Mouse (Mus musculus) ES-Bruce4 (cell line): Measurements from ENCODE around the gene Chic2. TPM values are rescaled to one million over a fixed set of nuclear protein-coding genes. Genes with fewer than 3 reads are reported as not detected.
A peak's percentile ranks its signal among the peaks of the same experiment; 100 is the strongest.

Source experiments
- H3K27ac ChIP-seq: 2 replicates; pipeline ENCODE4 v1.5.1; 2012; ENCODE audit warnings: low read length, inconsistent platforms; ENCODE audit not compliant: insufficient read depth
- H3K27me3 ChIP-seq: 2 replicates; pipeline ENCODE4 v1.6.1; 2012; ENCODE audit warnings: mild to moderate bottlenecking, low read length, inconsistent platforms; ENCODE audit not compliant: control insufficient read depth, poor library complexity, insufficient read depth, severe bottlenecking
- H3K36me3 ChIP-seq: 2 replicates; pipeline ENCODE4 v1.6.1; 2012; ENCODE audit warnings: inconsistent platforms, mild to moderate bottlenecking, low read length, moderate library complexity; ENCODE audit not compliant: control insufficient read depth, poor library complexity, insufficient read depth, severe bottlenecking
- H3K4me1 ChIP-seq: one replicate; pipeline ENCODE4 v1.8.1; 2011; ENCODE audit warnings: low read length; ENCODE audit not compliant: control insufficient read depth, insufficient read depth
- H3K4me3 ChIP-seq: 2 replicates; pipeline ENCODE4 v1.5.1; 2011; ENCODE audit warnings: low read depth, mild to moderate bottlenecking, low read length
- H3K9ac ChIP-seq: 2 replicates; pipeline ENCODE4 v1.6.1; 2012; ENCODE audit warnings: low read depth, mild to moderate bottlenecking, inconsistent platforms; ENCODE audit not compliant: poor library complexity, severe bottlenecking
- H3K9me3 ChIP-seq: replicated peaks from 2 replicates; pipeline ENCODE4 v1.6.1; 2012; ENCODE audit warnings: mild to moderate bottlenecking, low read length, inconsistent platforms; ENCODE audit not compliant: control insufficient read depth, poor library complexity, insufficient read depth, severe bottlenecking
- CTCF ChIP-seq: IDR thresholded peaks from one replicate; pipeline ENCODE4 v1.8.1; 2011; ENCODE audit warnings: low read depth, low read length
- EP300 ChIP-seq: IDR thresholded peaks from 2 replicates; pipeline ENCODE4 v1.6.1; 2011; ENCODE audit warnings: low read depth, low read length; ENCODE audit not compliant: insufficient read depth
- POLR2A ChIP-seq: IDR thresholded peaks from one replicate; pipeline ENCODE4 v1.8.1; 2011; ENCODE audit warnings: low read length; ENCODE audit not compliant: insufficient read depth
- polyA plus RNA-seq: library from polyadenylated mRNA; stranded (reverse); fragments of >200 nt; gene quantifications from 2 replicates; pipeline ENCODE4 v1.2.4, GENCODE M21; 2011; ENCODE audit warnings: low read depth; ENCODE audit not compliant: missing spikeins, insufficient read depth, insufficient read length

Chic2 gene
- polyA plus RNA-seq, 1 experiment: 23.7 TPM

DNA sequence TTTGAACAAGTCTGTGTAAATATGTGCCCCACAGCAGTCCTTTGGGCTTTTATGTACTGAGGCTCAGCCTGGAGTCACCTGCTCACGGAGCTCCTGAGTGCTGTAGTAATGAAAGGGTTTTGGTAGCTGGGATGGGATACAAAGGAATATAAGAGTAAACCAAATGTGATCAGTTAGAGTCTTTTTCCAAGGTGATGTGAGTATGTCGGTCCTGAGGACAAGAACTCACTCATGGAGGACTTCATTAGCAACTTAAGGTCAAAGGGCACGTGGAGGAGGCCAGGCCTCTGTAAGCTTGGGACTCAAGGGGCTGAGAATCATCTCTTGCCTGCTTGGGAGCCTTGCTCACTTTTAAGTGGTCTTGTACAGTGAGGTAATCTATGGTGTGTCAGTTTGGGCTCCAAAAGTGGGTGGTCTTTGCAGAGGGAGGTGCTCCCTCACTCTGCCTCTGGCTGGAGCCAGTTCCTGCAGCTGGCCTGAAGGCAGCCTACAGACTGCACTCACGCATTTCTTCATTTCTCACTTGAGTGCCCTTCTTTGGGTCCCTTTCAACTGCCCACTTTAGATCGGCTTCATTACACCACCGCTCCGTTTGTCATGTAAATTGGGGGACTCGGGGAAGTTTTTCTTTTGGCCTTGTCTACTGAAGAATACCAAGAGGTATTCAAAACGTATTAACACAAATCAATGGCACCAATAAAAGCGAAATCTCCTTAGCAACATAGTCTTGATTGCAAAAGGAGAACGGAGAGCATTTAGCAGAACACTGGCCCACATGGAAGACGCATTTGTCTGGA lies 45.7 kb downstream of the Chic2 start:
- no peak overlapping the region; the same call in 1 of the 2 replicates for H3K27ac ChIP-seq
- H3K9me3 ChIP-seq: no peaks in the 10 kb centered on the region
- H3K4me1 ChIP-seq: no peaks in the 10 kb centered on the region
- TF ChIP-seq POLR2A (no peak), EP300 (peak; percentile 69)
- H3K4me3 ChIP-seq: no peak overlapping the region
- H3K27me3 ChIP-seq: no peaks in the 10 kb centered on the region
- no peaks in the 10 kb centered on the region for H3K36me3 ChIP-seq
- H3K9ac ChIP-seq: no peak overlapping the region

- Histone ChIP-seq H3K4me1 (no peaks in the 10 kb centered on the region), H3K36me3 (no peaks in the 10 kb centered on the region), H3K9ac (no peak overlapping the region), H3K27ac (no peak overlapping the region), H3K4me3 (no peak overlapping the region), H3K27me3 (no peaks in the 10 kb centered on the region), H3K9me3 (peaks cover 13% of the 10 kb centered on the region)
- no peak for TF ChIP-seq CTCF
- no peak for TF ChIP-seq EP300
- no peak for TF ChIP-seq POLR2A
Measured at GRCm38 (mm10) chr5:74994947-74995346, 49.6 kb downstream of the Chic2 start.

DNA sequence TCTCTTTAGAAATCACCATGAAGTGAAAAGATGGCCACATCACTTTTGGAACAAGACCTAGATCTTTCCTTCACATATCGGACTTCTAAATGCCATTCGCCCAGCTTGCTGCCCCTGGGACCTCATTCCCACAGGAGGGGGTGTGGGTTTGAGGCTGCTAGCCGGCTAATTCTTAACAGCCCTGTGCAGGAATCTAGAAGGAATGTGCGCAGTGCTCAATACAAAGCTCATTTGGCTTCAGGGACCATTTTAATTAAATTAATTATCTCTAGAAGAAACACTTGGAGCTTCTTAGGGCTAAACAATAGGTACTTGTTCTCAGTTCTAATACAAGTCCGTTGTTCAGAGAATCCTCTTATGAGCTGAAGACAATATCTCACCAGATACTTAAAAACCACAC lies 60.5 kb downstream of the Chic2 start:
- peaks cover 4% of the 10 kb centered on the region for H3K4me1 ChIP-seq
- H3K9ac ChIP-seq: no peak overlapping the region
- no peaks in the 10 kb centered on the region for H3K36me3 ChIP-seq
- H3K27me3 ChIP-seq: no peaks in the 10 kb centered on the region
- H3K4me3 ChIP-seq: no peak overlapping the region
- peaks cover 15% of the 10 kb centered on the region for H3K9me3 ChIP-seq
- TF ChIP-seq CTCF (no peak), EP300 (no peak), POLR2A (no peak)
- H3K27ac ChIP-seq: no peak overlapping the region

DNA sequence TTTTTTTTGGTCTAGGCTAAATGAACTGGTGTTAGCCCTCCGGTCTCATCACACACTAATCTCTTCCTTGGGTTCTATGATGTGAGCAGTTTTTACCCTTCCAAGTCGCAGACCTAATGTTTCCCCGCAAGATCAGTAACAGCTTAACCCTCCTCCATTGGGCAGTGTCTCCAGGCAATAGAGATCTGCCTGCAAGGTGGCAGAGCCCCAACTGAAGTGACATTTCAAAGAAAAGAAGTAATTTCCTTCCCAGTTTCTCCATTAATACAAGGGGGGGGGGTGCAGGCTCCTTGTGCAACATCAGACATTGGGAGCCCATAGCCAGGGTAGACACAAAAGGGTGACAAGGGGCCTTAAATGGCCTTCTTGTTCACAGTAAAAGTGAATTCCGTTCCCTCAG lies 64.0 kb downstream of the Chic2 start:
- Histone ChIP-seq H3K4me3 (no peak overlapping the region), H3K4me1 (peaks cover 4% of the 10 kb centered on the region), H3K9ac (no peak overlapping the region), H3K9me3 (no peaks in the 10 kb centered on the region; the same call in 1 of the 2 replicates), H3K27ac (no peak overlapping the region), H3K36me3 (no peaks in the 10 kb centered on the region), H3K27me3 (no peaks in the 10 kb centered on the region)
- TF ChIP-seq CTCF (no peak), POLR2A (no peak), EP300 (no peak)

- Histone ChIP-seq H3K9me3 (no peaks in the 10 kb centered on the region), H3K27ac (no peak overlapping the region), H3K4me1 (peaks cover 4% of the 10 kb centered on the region), H3K9ac (no peak overlapping the region), H3K4me3 (no peak overlapping the region), H3K27me3 (no peaks in the 10 kb centered on the region), H3K36me3 (no peaks in the 10 kb centered on the region)
- no peak for TF ChIP-seq EP300
- no peak for TF ChIP-seq POLR2A
- TF ChIP-seq CTCF: no peak
Measured at GRCm38 (mm10) chr5:74980154-74980553, 64.4 kb downstream of the Chic2 start.

- Histone ChIP-seq H3K27me3 (no peaks in the 10 kb centered on the region), H3K4me3 (no peak overlapping the region), H3K4me1 (peaks cover 4% of the 10 kb centered on the region), H3K36me3 (no peaks in the 10 kb centered on the region), H3K27ac (no peak overlapping the region), H3K9ac (no peak overlapping the region), H3K9me3 (no peaks in the 10 kb centered on the region)
- TF ChIP-seq POLR2A: no peak
Measured at GRCm38 (mm10) chr5:74979586-74979985, 65.0 kb downstream of the Chic2 start.
